Mouse (Mus musculus) spleen, adult 2 months (tissue): ENCODE measurements at regions not wholly inside any gene's neighbourhood (a gene's known extent, or its start where the extent isn't known, plus 50 kb on each side); places are given as distances from the start of the nearest gene placed in this dataset.
"Not testable (repeated sequence)": the region's sequence is repeated elsewhere in the genome, so short reads cannot be mapped to it uniquely, and the experiment has no call there.

Experiments
- CTCF ChIP-seq: fragments of 200-500 bp; IDR thresholded peaks from 2 replicates; pipeline ENCODE4 v1.5.1; 2011; ENCODE audit warnings: mild to moderate bottlenecking, inconsistent platforms; ENCODE audit not compliant: insufficient read depth, insufficient read length, insufficient replicate concordance; ENCODE audit errors: extremely low read depth
- POLR2A ChIP-seq: fragments of 200-500 bp; IDR thresholded peaks from 2 replicates; pipeline ENCODE4 v1.6.1; 2011; ENCODE audit warnings: low read depth, low read length, inconsistent platforms

DNA sequence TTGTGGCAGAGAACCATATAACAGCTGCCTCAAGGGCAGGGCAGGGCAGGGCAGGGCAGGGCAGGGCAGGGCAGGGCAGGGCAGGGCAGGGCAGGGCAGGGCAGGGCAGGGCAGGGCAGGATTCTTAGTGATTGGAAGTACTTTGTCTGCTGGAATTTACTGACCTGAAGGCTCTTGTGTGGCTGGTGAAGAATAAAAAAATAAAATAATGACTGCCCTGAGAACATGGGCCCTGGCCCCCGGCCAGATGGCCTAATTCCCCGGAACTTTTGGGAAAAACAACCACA is 169.3 kb downstream of the Qk start:
- TF ChIP-seq CTCF, POLR2A: not testable (repeated sequence)
